Mouse (Mus musculus): Measurements from ENCODE around the gene Rab8b. TPM values are rescaled to one million over a fixed set of nuclear protein-coding genes. Genes with fewer than 3 reads are reported as not detected.
"Not testable (repeated sequence)": the region's sequence is repeated elsewhere in the genome, so short reads cannot be mapped to it uniquely, and the experiment has no call there.

Gene Rab8b
- polyA plus RNA-seq, 1 experiment = 11.2 TPM

DNA sequence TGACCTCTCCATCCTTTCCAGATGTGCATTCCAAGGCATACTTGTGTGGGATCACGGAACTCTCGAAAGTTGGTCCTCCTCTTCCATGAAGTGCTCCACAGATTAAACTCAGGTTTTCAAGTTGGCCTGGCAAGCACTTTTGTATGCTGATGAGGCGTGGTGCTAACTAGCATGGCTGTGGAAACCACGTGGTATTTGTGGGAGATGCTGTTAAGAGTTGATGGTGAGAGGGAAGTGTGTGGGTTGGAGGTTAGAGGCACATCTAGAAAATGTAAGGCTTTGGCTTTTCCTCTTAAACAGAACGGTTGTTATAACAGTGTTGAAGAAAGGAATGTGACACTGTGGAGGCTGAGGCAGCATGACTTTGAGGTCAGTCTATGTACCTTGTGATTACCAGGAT, 98.5 kb downstream of the Rab8b start:
- Histone ChIP-seq H3K27ac (ENCODE audit: insufficient read depth, low read length) (no peak overlapping the region), H3K9ac (ENCODE audit: low read depth, poor library complexity, severe bottlenecking) (no peak overlapping the region), H3K27me3 (ENCODE audit: control insufficient read depth, insufficient read depth, low read length, poor library complexity, severe bottlenecking) (no peaks in the 10 kb centered on the region), H3K9me3 (replicated peaks; ENCODE audit: control insufficient read depth, insufficient read depth, low read length, poor library complexity, severe bottlenecking) (no peaks in the 10 kb centered on the region), H3K36me3 (ENCODE audit: control insufficient read depth, insufficient read depth, low read length, poor library complexity, severe bottlenecking) (no peaks in the 10 kb centered on the region), H3K4me3 (ENCODE audit: low read depth, low read length) (no peak overlapping the region), H3K4me1 (ENCODE audit: control insufficient read depth, insufficient read depth, low read length) (no peaks in the 10 kb centered on the region)
- no peak for TF ChIP-seq POLR2A (IDR thresholded peaks at IDR 0.05; ENCODE audit: insufficient read depth, low read length)
- TF ChIP-seq EP300 (IDR thresholded peaks at IDR 0.05; ENCODE audit: insufficient read depth, low read depth, low read length) = no peak
- TF ChIP-seq CTCF (IDR thresholded peaks at IDR 0.05; ENCODE audit: low read depth, low read length) = no peak

DNA sequence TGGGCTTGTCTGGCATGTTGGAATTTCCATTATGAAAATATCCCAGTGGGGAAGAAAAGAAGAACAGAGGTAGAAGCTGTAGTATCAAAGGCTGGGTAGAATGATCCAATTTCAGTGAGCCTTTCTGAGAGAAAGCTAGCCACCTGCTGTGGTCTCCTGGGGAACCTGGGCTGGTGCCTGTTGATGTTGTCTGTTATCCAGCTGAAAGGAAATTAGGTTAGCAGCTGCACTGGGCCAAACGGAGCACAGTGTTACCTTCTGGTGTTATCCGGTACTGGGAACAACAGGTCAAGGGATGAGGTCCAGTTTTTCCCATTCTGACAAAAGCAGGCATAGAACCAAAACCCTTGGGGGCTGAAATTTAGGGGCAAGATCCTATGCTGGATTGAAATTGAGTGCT, 106.1 kb downstream of the Rab8b start:
- no peak for TF ChIP-seq CTCF (IDR thresholded peaks at IDR 0.05; ENCODE audit: low read depth, low read length)
- TF ChIP-seq EP300 (IDR thresholded peaks at IDR 0.05; ENCODE audit: insufficient read depth, low read depth, low read length) = no peak
- no peak for TF ChIP-seq POLR2A (IDR thresholded peaks at IDR 0.05; ENCODE audit: insufficient read depth, low read length)
- Histone ChIP-seq H3K9me3 (replicated peaks; ENCODE audit: control insufficient read depth, insufficient read depth, low read length, poor library complexity, severe bottlenecking) (no peaks in the 10 kb centered on the region), H3K27me3 (ENCODE audit: control insufficient read depth, insufficient read depth, low read length, poor library complexity, severe bottlenecking) (no peaks in the 10 kb centered on the region), H3K4me3 (ENCODE audit: low read depth, low read length) (no peak overlapping the region), H3K36me3 (ENCODE audit: control insufficient read depth, insufficient read depth, low read length, poor library complexity, severe bottlenecking) (no peaks in the 10 kb centered on the region), H3K9ac (ENCODE audit: low read depth, poor library complexity, severe bottlenecking) (no peak overlapping the region), H3K27ac (ENCODE audit: insufficient read depth, low read length) (no peak overlapping the region), H3K4me1 (ENCODE audit: control insufficient read depth, insufficient read depth, low read length) (no peaks in the 10 kb centered on the region)

DNA sequence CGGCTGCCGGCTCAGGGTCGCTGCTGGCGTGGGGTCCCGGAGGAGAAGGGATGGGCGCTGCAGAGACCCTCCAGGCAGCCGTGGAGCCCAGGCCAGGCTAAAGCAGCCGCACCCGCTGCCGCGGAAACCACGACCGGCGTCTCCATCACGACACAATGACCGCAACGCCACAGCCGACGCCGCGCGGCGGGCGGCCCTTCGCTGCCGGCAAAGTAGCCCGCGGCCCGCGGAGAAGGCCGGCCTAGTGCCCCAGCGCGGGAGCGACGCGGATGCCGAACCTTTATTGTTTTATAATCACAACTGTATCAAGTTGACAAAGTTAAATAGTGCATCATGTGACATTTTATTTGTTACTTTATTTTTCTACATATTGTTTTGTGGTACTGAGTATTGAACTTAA, 113.5 kb downstream of the Rab8b start:
- H3K27ac ChIP-seq (ENCODE audit: insufficient read depth, low read length); H3K36me3 ChIP-seq (ENCODE audit: control insufficient read depth, insufficient read depth, low read length, poor library complexity, severe bottlenecking); H3K9me3 ChIP-seq (replicated peaks; ENCODE audit: control insufficient read depth, insufficient read depth, low read length, poor library complexity, severe bottlenecking); H3K4me1 ChIP-seq (ENCODE audit: control insufficient read depth, insufficient read depth, low read length); H3K4me3 ChIP-seq (ENCODE audit: low read depth, low read length); H3K27me3 ChIP-seq (ENCODE audit: control insufficient read depth, insufficient read depth, low read length, poor library complexity, severe bottlenecking): not testable (repeated sequence)
- H3K9ac ChIP-seq (ENCODE audit: low read depth, poor library complexity, severe bottlenecking) = peak overlapping the region; percentile 26; the same call in 1 of the 2 replicates

DNA sequence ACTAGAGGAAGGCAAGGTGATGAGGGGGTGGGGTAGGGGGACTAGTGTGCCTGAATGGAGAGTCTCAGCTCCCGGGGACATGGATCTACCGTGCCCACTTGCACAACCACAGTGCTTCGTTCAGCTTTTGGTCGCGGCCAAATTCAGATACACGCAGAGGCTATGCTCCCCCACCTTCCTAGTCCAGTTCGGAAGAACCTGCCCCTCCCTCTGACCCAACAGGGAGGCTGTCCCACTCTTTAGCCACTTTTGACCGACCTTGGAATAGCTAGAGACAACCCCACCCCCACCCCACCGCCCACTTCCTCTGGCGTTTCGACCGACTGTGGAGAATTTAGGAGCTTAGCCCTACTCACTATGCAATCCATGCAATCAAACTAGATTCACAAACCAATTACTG, 117.5 kb downstream of the Rab8b start:
- H3K9ac ChIP-seq (ENCODE audit: low read depth, poor library complexity, severe bottlenecking) = no peak overlapping the region

DNA sequence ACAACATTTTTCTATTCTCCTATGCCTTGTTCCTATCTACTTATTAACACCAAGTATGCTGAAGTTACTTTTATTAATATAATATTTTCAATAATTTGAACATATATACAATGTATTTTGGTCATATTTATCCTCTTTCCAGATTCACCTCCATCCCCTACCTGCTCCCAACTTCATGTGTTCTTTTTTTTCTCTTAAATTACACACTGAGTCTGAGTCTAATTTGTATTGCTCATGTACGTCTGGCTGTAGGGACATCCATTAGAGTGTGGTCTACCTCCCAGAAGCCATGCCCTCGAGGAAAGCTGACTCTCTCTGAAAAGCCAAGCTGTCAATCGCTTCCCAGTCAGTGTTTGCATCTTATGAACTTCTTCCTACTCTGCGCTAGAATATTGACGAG, 122.7 kb downstream of the Rab8b start, which contains the start of gene Gm10647:
TSS of gene Gm10647 (plus strand) at position 301 of the 400 bp plus-strand sequence.
- H3K4me3 ChIP-seq (ENCODE audit: low read depth, low read length) = no peak within 1 kb of the TSS
- peaks cover 2% of the 10 kb centered on the region for H3K27me3 ChIP-seq (ENCODE audit: control insufficient read depth, insufficient read depth, low read length, poor library complexity, severe bottlenecking)
- H3K27ac ChIP-seq (ENCODE audit: insufficient read depth, low read length) = no peak within 1 kb of the TSS
- no peak within 1 kb of the TSS for H3K9ac ChIP-seq (ENCODE audit: low read depth, poor library complexity, severe bottlenecking)
- no peaks in the 10 kb centered on the region for H3K4me1 ChIP-seq (ENCODE audit: control insufficient read depth, insufficient read depth, low read length)
- H3K36me3 ChIP-seq (ENCODE audit: control insufficient read depth, insufficient read depth, low read length, poor library complexity, severe bottlenecking) = no peaks in the 10 kb centered on the region
- no peak for TF ChIP-seq POLR2A (IDR thresholded peaks at IDR 0.05; ENCODE audit: insufficient read depth, low read length)
- no peak for TF ChIP-seq CTCF (IDR thresholded peaks at IDR 0.05; ENCODE audit: low read depth, low read length)
- TF ChIP-seq EP300 (IDR thresholded peaks at IDR 0.05; ENCODE audit: insufficient read depth, low read depth, low read length) = no peak
- H3K9me3 ChIP-seq (replicated peaks; ENCODE audit: control insufficient read depth, insufficient read depth, low read length, poor library complexity, severe bottlenecking) = no peaks in the 10 kb centered on the region

More for the DNA sequence above, 117.5 kb downstream of the Rab8b start:
- TF ChIP-seq EP300 (IDR thresholded peaks at IDR 0.05; ENCODE audit: insufficient read depth, low read depth, low read length) (no peak), POLR2A (IDR thresholded peaks at IDR 0.05; ENCODE audit: insufficient read depth, low read length) (no peak), CTCF (IDR thresholded peaks at IDR 0.05; ENCODE audit: low read depth, low read length) (no peak)
- Histone ChIP-seq H3K27ac (ENCODE audit: insufficient read depth, low read length) (no peak overlapping the region), H3K9me3 (replicated peaks; ENCODE audit: control insufficient read depth, insufficient read depth, low read length, poor library complexity, severe bottlenecking) (0 out of 2 replicates have a peak, but pooled peaks cover 6% of the 10 kb centered on the region), H3K4me1 (ENCODE audit: control insufficient read depth, insufficient read depth, low read length) (no peaks in the 10 kb centered on the region), H3K27me3 (ENCODE audit: control insufficient read depth, insufficient read depth, low read length, poor library complexity, severe bottlenecking) (peaks cover 3% of the 10 kb centered on the region), H3K4me3 (ENCODE audit: low read depth, low read length) (no peak overlapping the region), H3K36me3 (ENCODE audit: control insufficient read depth, insufficient read depth, low read length, poor library complexity, severe bottlenecking) (no peaks in the 10 kb centered on the region)

DNA sequence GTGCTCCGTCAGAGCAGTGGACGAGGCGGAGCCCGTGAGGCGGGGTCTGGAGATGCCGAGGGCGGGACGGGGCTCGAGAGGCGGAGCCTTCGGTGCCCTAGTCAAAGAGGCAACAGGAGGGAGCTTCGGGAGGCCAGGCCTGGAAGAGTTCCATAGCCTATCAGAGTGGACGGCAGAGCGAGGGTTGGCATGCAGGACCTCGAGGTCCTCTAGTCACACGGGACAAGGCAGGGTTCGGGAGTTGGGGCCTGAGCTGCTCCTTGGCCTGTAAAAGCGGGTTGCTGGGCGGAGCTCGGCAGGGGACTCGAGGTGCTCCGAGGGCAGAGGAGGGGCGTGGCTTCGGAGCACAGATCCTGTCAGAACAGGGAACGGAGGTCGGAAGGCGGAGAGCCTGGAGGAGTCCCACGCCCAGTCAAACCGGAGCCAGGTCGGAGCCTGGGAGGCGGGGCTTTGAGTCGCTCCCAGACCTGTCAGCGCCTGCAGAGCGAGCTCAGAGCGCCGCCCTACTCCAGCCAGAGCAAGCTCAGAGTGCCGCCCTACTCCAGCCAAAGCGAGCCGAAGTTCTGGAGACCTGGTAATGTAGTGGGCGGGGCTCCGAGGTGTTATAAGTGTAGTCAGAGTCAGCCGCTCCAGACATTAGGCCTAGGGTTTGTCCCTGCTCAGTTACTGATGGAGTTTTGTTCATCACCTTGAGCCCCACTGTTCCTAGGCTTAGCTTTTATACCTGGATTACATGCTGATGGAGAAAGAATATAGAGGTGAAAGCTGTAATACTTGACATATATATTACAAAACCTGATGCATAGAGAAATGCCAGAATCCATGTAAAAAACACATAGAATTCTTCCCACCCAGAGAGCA, 123.8 kb downstream of the Rab8b start, which contains the start of gene Aph1b:
TSS of gene Aph1b (minus strand) at position 27 of the 861 bp plus-strand sequence.
- Histone ChIP-seq H3K36me3 (ENCODE audit: control insufficient read depth, insufficient read depth, low read length, poor library complexity, severe bottlenecking) (no peaks in the 10 kb centered on the region), H3K27me3 (ENCODE audit: control insufficient read depth, insufficient read depth, low read length, poor library complexity, severe bottlenecking) (peaks cover 2% of the 10 kb centered on the region), H3K27ac (ENCODE audit: insufficient read depth, low read length) (no peak within 1 kb of the TSS), H3K4me1 (ENCODE audit: control insufficient read depth, insufficient read depth, low read length) (no peaks in the 10 kb centered on the region), H3K4me3 (ENCODE audit: low read depth, low read length) (peak within 1 kb of the TSS; percentile 93), H3K9me3 (replicated peaks; ENCODE audit: control insufficient read depth, insufficient read depth, low read length, poor library complexity, severe bottlenecking) (no peaks in the 10 kb centered on the region), H3K9ac (ENCODE audit: low read depth, poor library complexity, severe bottlenecking) (peak within 1 kb of the TSS; percentile 8; the same call in 1 of the 2 replicates)
- 0 out of 2 replicates have a peak, but pooled peaks have one; percentile 4 for TF ChIP-seq EP300 (IDR thresholded peaks at IDR 0.05; ENCODE audit: insufficient read depth, low read depth, low read length)
- no peak for TF ChIP-seq POLR2A (IDR thresholded peaks at IDR 0.05; ENCODE audit: insufficient read depth, low read length)

Measured in ES-Bruce4 (cell line).